Mouse (Mus musculus) CH12.LX (cell line): Measurements from ENCODE around the gene Bank1. TPM values are rescaled to one million over a fixed set of nuclear protein-coding genes. Genes with fewer than 3 reads are reported as not detected.

Experiments
- DNase-seq: peaks from one replicate; pipeline ENCODE4 v3.0.0-alpha.2; 2013; ENCODE audit errors: extremely low read depth
- H3K27ac ChIP-seq: 2 replicates; pipeline ENCODE4 v1.5.1; 2012; ENCODE audit warnings: low read depth, mild to moderate bottlenecking, control low read depth, moderate library complexity; ENCODE audit not compliant: insufficient read depth
- H3K27me3 ChIP-seq: replicated peaks from 2 replicates; pipeline ENCODE3; 2012; ENCODE audit warnings: inconsistent platforms
- H3K36me3 ChIP-seq, 2 experiments: replicated peaks in 1 of 2; 2 replicates each; pipeline versions ENCODE3 to v1.6.1; 2012; ENCODE audit warnings: inconsistent platforms in 1 of 2, low read length in 1 of 2, mild to moderate bottlenecking in 1 of 2, mixed read lengths in 1 of 2, moderate library complexity in 1 of 2; ENCODE audit not compliant: control insufficient read depth in 1 of 2, insufficient read depth in 1 of 2
- H3K4me1 ChIP-seq, 2 experiments: 2 replicates each; pipeline ENCODE4 v1.6.1; 2012; ENCODE audit warnings: inconsistent platforms in 1 of 2, moderate library complexity in 1 of 2; ENCODE audit not compliant: insufficient read depth in 2 of 2, control insufficient read depth in 1 of 2
- H3K4me2 ChIP-seq: 2 replicates; pipeline ENCODE4 v1.6.1; 2012; ENCODE audit warnings: low read depth, mild to moderate bottlenecking, control low read depth; ENCODE audit not compliant: poor library complexity, insufficient read depth, severe bottlenecking
- H3K4me3 ChIP-seq, 3 experiments: fragments of 150-350 bp in 1 of 3; sonication (generic) in 1 of 3; replicated peaks in 1 of 3; 2 replicates each; pipeline versions ENCODE3 to v1.5.1; 2011 to 2012; ENCODE audit warnings: low read depth in 2 of 3, low read length in 2 of 3, mild to moderate bottlenecking in 2 of 3, moderate library complexity in 2 of 3, control low read depth in 1 of 3, improper control_type of control experiment in 1 of 3, inconsistent platforms in 1 of 3, mixed read lengths in 1 of 3; ENCODE audit not compliant: poor library complexity in 1 of 3
- H3K79me2 ChIP-seq: replicated peaks from 2 replicates; pipeline ENCODE4 v1.6.1; 2012; ENCODE audit warnings: mild to moderate bottlenecking, moderate library complexity; ENCODE audit not compliant: control insufficient read depth, poor library complexity, insufficient read depth, severe bottlenecking; ENCODE audit errors: extremely low read depth
- H3K9ac ChIP-seq: 2 replicates; pipeline ENCODE4 v1.6.1; 2012; ENCODE audit warnings: low read depth, mild to moderate bottlenecking, control low read depth, moderate library complexity; ENCODE audit not compliant: insufficient read depth
- H3K9me3 ChIP-seq: replicated peaks from 2 replicates; pipeline ENCODE3; 2012; ENCODE audit warnings: low read length, inconsistent platforms, mixed read lengths
- CHD1 ChIP-seq: IDR thresholded peaks from 2 replicates; pipeline ENCODE4 v1.6.1; 2012; ENCODE audit warnings: low read depth, low read length, improper control_type of control experiment, inconsistent platforms
- CTCF ChIP-seq, 2 experiments: IDR thresholded peaks in 1 of 2; conservative IDR thresholded peaks in 1 of 2; 2 replicates each; pipeline ENCODE4 v1.5.1; 2011 to 2012; ENCODE audit warnings: low read depth in 2 of 2, low read length in 2 of 2, improper control_type of control experiment in 1 of 2, inconsistent platforms in 1 of 2, mild to moderate bottlenecking in 1 of 2, moderate library complexity in 1 of 2
- E2F4 ChIP-seq: IDR thresholded peaks from 2 replicates; pipeline ENCODE4 v1.6.1; 2011; ENCODE audit warnings: low read depth, low read length, improper control_type of control experiment; ENCODE audit not compliant: insufficient replicate concordance
- GABPA ChIP-seq: IDR thresholded peaks from 2 replicates; pipeline ENCODE4 v1.6.1; 2012; ENCODE audit warnings: low read depth, low read length, improper control_type of control experiment, inconsistent platforms; ENCODE audit not compliant: insufficient replicate concordance
- HCFC1 ChIP-seq: IDR thresholded peaks from 2 replicates; pipeline ENCODE4 v1.6.1; 2012; ENCODE audit warnings: low read depth, mild to moderate bottlenecking, inconsistent platforms, low read length, improper control_type of control experiment
- KAT2A ChIP-seq: IDR thresholded peaks from 2 replicates; pipeline ENCODE4 v1.6.1; 2012; ENCODE audit warnings: low read length, improper control_type of control experiment, inconsistent platforms; ENCODE audit not compliant: insufficient replicate concordance
- MAZ ChIP-seq: IDR thresholded peaks from 2 replicates; pipeline ENCODE4 v1.6.1; 2012; ENCODE audit warnings: low read depth, mild to moderate bottlenecking, inconsistent platforms, low read length, improper control_type of control experiment, moderate library complexity
- MEF2A ChIP-seq: IDR thresholded peaks from 2 replicates; pipeline ENCODE4 v1.6.1; 2014; ENCODE audit warnings: low read depth, mild to moderate bottlenecking, inconsistent platforms, low read length, improper control_type of control experiment, borderline replicate concordance
- MYC ChIP-seq: IDR thresholded peaks from 2 replicates; pipeline ENCODE4 v1.6.1; 2011; ENCODE audit warnings: low read depth, mild to moderate bottlenecking, improper control_type of control experiment, low read length
- NRF1 ChIP-seq: IDR thresholded peaks from 2 replicates; pipeline ENCODE4 v1.6.1; 2014; ENCODE audit warnings: low read depth, mild to moderate bottlenecking, inconsistent platforms, low read length, improper control_type of control experiment, moderate library complexity
- PAX5 ChIP-seq: IDR thresholded peaks from 2 replicates; pipeline ENCODE4 v1.6.1; 2012; ENCODE audit warnings: low read length, inconsistent platforms, mixed read lengths
- RAD21 ChIP-seq: IDR thresholded peaks from 2 replicates; pipeline ENCODE4 v1.6.1; 2011; ENCODE audit warnings: low read depth, mild to moderate bottlenecking, low read length, improper control_type of control experiment, moderate library complexity
- RCOR1 ChIP-seq: conservative IDR thresholded peaks from 2 replicates; pipeline ENCODE4 v1.6.1; 2012; ENCODE audit warnings: low read depth, mild to moderate bottlenecking, inconsistent platforms, low read length, improper control_type of control experiment
- SIN3A ChIP-seq: IDR thresholded peaks from 2 replicates; pipeline ENCODE4 v1.6.1; 2012; ENCODE audit warnings: low read length, improper control_type of control experiment, inconsistent platforms
- SMC3 ChIP-seq: IDR thresholded peaks from 2 replicates; pipeline ENCODE4 v1.6.1; 2011; ENCODE audit warnings: low read depth, low read length, improper control_type of control experiment
- UBTF ChIP-seq: IDR thresholded peaks from 2 replicates; pipeline ENCODE4 v1.6.1; 2012; ENCODE audit warnings: low read depth, mild to moderate bottlenecking, inconsistent platforms, low read length, improper control_type of control experiment, moderate library complexity
- USF1 ChIP-seq: IDR thresholded peaks from 2 replicates; pipeline ENCODE4 v1.6.1; 2014; ENCODE audit warnings: low read depth, mild to moderate bottlenecking, inconsistent platforms, low read length, improper control_type of control experiment
- ZC3H11A ChIP-seq: IDR thresholded peaks from 2 replicates; pipeline ENCODE4 v1.6.1; 2012; ENCODE audit warnings: low read depth, mild to moderate bottlenecking, inconsistent platforms, low read length, improper control_type of control experiment
- ZNF384 ChIP-seq: IDR thresholded peaks from 2 replicates; pipeline ENCODE4 v1.6.1; 2012; ENCODE audit warnings: low read depth, low read length, improper control_type of control experiment, inconsistent platforms
- dilution Hi-C: fragments of 300-500 bp; cut with MboI; formaldehyde crosslinking; loops from 2 replicates; pipeline ENCODE4 v1.14.3; 2020; ENCODE audit warnings: low sequenced_read_pairs; ENCODE audit not compliant: extremely low pct_unique_long_range_greater_than_20kb, extremely low pct_ligation_motif_present
- in situ Hi-C: fragments of 300-500 bp; cut with MboI; formaldehyde crosslinking; loops from 3 replicates; pipeline ENCODE4 v1.14.3; 2019; ENCODE audit warnings: low sequenced_read_pairs, low pct_ligation_motif_present, low pct_unique_long_range_greater_than_20kb, mixed read lengths
- polyA plus RNA-seq: library from polyadenylated mRNA; unstranded; fragments of >175 nt; gene quantifications from 2 replicates; pipeline ENCODE4 v1.2.1, GENCODE M21; 2012; ENCODE audit warnings: low read depth; ENCODE audit not compliant: insufficient read length
- total RNA-seq, 2 experiments: library from RNA; depleted of rRNA; stranded (reverse); fragments of 300-350 nt in 1 of 2; fragments of >200 nt in 1 of 2; gene quantifications; 2 replicates each; pipeline ENCODE4 v1.2.3; 2012 to 2014

The Bank1 gene
- total and polyA plus RNA-seq, 3 experiments: 13.1 to 36.2 (median 27.3) TPM

DNA sequence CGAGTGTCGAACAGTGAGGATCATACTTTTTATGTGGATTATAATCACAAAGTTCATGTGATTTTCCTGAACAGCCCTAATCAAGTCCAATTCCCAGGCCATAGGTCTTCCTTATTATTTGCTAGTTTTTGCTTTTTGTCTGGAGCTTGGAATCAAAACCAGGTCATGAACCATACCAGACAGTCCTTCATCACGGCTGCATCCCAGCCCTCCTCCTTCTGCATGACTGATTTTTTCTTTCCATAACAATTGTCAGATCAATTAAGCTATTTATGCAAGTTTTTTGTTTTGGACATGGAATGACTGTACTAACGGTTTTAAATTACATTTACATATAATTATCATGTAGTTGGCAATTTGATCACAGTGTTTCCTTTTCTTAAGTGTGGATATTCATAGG is 315.2 kb downstream of the Bank1 start:
- Histone ChIP-seq H3K27ac (no peak overlapping the region), H3K9ac (no peak overlapping the region), H3K4me2 (no peak overlapping the region), H3K4me3 (no peak overlapping the region), H3K79me2 (no peaks in the 10 kb centered on the region), H3K9me3 (no peaks in the 10 kb centered on the region), H3K4me1 (peaks cover 3% of the 10 kb centered on the region in 2 experiments; a peak in 2 of 4 replicates), H3K27me3 (no peaks in the 10 kb centered on the region), H3K36me3 (no peaks in the 10 kb centered on the region)
- in situ Hi-C loops (no loop called here), dilution Hi-C loops (no loop called here)
- TF ChIP-seq CHD1 (no peak), E2F4 (no peak), NRF1 (no peak), PAX5 (no peak), HCFC1 (no peak)
- DNase-seq: no peak

DNA sequence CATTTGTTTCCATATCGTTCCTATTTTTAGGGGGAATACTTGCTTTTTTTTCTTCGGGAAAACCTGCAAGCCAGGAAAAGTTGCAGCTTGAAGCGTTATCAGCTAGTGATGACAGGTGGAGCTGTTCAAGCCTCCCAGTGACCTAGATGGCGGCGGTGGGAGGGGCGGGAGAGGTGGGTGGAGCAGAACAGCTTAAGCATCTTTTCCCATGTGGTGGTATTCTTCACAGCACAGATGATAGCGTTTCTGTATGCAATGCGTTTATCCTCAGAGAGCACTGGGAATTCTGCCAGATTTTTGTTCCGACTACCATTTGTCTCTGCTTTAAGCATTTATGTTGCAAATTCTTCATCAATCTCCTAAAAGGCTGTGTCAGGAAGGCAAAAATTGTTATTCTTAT is 318.0 kb downstream of the Bank1 start:
- TF ChIP-seq SMC3 (peak; percentile 5; the same call in 1 of the 2 replicates), CTCF (conservative IDR thresholded peaks at IDR 0.05 in 1 of 2, IDR thresholded peaks at IDR 0.05 in 1 of 2; ENCODE audit: low read depth in 2 of 2, low read length in 2 of 2) (peak in 1 of 2 experiments; percentile 7; a peak in 1 of 4 replicates), RCOR1 (no peak)
- in situ Hi-C loops: no loop called here

DNA sequence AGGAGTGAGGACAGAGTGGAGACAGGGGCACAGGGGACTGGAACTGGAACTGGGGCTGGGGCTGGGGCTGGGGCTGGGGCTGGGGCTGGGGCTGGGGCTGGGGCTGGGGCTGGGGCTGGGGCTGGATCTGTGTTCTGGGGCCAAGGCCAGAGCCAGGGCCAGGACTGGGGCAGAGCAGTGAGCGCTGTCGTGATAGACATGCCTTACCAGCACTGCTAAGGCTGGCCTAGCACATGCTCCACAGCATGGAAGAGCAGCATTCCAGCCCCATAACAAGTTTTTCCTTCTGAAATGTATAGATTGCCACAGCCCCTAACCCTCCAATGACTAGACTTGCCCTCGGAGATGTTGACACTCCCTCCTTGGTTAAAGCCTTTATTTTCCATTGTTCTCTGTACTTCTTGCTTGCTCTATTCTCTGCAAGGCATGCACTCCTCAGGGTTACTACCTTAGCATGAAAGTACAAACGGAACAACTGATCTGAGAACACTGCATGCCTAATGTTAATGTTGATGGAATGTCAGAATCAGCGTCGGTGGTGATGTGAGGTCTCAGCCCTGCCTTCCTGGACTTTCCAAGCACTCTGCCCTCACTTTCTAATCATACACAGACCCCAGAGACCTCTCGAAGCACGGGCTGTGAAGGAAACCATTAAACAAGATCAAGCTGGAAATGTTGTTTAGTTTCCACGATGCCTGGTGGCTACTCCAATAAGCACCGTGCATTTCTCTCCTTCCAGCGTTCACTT is 318.6 kb downstream of the Bank1 start:
- H3K79me2 ChIP-seq: no peaks in the 10 kb centered on the region
- H3K36me3 ChIP-seq: no peaks in the 10 kb centered on the region
- no peak overlapping the region for H3K27ac ChIP-seq
- no peaks in the 10 kb centered on the region for H3K27me3 ChIP-seq
- in situ Hi-C loops: no loop called here
- TF ChIP-seq ZNF384 (no peak), USF1 (no peak), GABPA (no peak), RAD21 (no peak), KAT2A (no peak), MEF2A (no peak), SIN3A (no peak), MYC (no peak), MAZ (no peak), ZC3H11A (no peak), UBTF (no peak)
- H3K4me3 ChIP-seq: no peak overlapping the region
- dilution Hi-C loops: no loop called here
- peaks cover 0 to 3% of the 10 kb centered on the region in 2 experiments; a peak in 1 of 4 replicates for H3K4me1 ChIP-seq
- no peak overlapping the region for H3K9ac ChIP-seq
- no peak for DNase-seq
- peaks cover 3% of the 10 kb centered on the region for H3K9me3 ChIP-seq
- H3K4me2 ChIP-seq: peak overlapping the region; percentile 67; the same call in 1 of the 2 replicates

More for the DNA sequence above, 318.0 kb downstream of the Bank1 start:
- H3K4me1 ChIP-seq: peaks cover 0 to 3% of the 10 kb centered on the region in 2 experiments; a peak in 1 of 4 replicates
- no peaks in the 10 kb centered on the region for H3K79me2 ChIP-seq
- no peak for DNase-seq
- peak overlapping the region; percentile 67; the same call in 1 of the 2 replicates for H3K4me2 ChIP-seq
- peaks cover 3% of the 10 kb centered on the region for H3K9me3 ChIP-seq
- no peak overlapping the region for H3K27ac ChIP-seq
- no peak overlapping the region for H3K4me3 ChIP-seq
- no peaks in the 10 kb centered on the region for H3K27me3 ChIP-seq
- dilution Hi-C loops: no loop called here
- H3K36me3 ChIP-seq: no peaks in the 10 kb centered on the region
- H3K9ac ChIP-seq: no peak overlapping the region
